Mouse (Mus musculus): ENCODE results near the gene Nanp. TPM values are rescaled to one million over a fixed set of nuclear protein-coding genes. Genes with fewer than 3 reads are reported as not detected.

Gene Nanp
- total and polyA plus RNA-seq, 3 experiments: 15.6 to 33.0 (median 30.8) TPM

DNA sequence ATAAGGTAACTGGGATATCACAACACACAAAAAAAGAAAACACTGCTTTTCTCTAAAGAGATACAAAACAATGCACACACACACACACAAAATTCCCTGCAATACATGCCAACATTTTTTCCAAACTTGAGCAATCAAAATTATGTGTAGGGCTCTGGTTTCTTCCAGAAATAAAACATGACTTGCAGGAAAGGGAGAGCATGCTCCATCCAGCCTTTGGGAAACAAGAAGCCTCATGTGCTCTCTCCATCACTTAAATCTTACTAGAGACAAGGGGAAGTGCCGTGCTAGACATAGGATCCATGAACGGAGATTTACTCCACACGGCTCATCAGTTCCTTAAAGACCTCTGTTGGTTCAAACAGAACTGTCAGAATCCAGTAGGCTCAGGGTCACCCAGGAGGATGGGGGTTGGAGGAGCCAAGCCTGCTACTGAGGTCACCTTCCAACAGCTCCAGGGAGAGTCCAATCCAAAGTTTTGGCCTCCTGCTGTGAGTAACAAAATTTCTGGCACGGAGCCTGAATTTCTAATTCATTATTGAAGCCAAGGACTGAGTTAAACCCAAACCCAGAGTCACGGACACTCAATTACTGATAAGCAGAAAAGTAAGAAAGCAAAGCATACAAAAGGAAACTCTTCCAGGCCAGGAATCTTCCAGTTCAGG, 32.8 kb downstream of the Nanp start:
- dilution Hi-C loops (cut with MboI; ENCODE audit: extremely low pct_ligation_motif_present, extremely low pct_unique_long_range_greater_than_20kb, low sequenced_read_pairs): no loop called here
- H3K36me3 ChIP-seq (replicated peaks in 1 of 2; ENCODE audit: control insufficient read depth in 1 of 2, insufficient read depth in 1 of 2, low read length in 1 of 2): no peaks in the 10 kb centered on the region
- peaks cover 25% of the 10 kb centered on the region for H3K27me3 ChIP-seq (replicated peaks)
- no peak for TF ChIP-seq MAFK (IDR thresholded peaks at IDR 0.05; ENCODE audit: insufficient replicate concordance, low read length)
- TF ChIP-seq UBTF (IDR thresholded peaks at IDR 0.05; ENCODE audit: low read depth, low read length): no peak
- TF ChIP-seq POLR2A (IDR thresholded peaks at IDR 0.05; ENCODE audit: low read depth, low read length): no peak
- TF ChIP-seq PAX5 (IDR thresholded peaks at IDR 0.05; ENCODE audit: low read length): no peak
- TF ChIP-seq RCOR1 (conservative IDR thresholded peaks at IDR 0.05; ENCODE audit: low read depth, low read length): no peak
- no peak for TF ChIP-seq ZKSCAN1 (IDR thresholded peaks at IDR 0.05; ENCODE audit: borderline replicate concordance, low read depth, low read length)
- no peak for TF ChIP-seq E2F4 (IDR thresholded peaks at IDR 0.05; ENCODE audit: insufficient replicate concordance, low read depth, low read length)
- no peak for TF ChIP-seq SIN3A (IDR thresholded peaks at IDR 0.05; ENCODE audit: low read length)
- no peak for TF ChIP-seq ZMIZ1 (IDR thresholded peaks at IDR 0.05; ENCODE audit: low read depth, low read length)
- no peak for TF ChIP-seq MXI1 (IDR thresholded peaks at IDR 0.05; ENCODE audit: low read depth, low read length)
- no peak for TF ChIP-seq NRF1 (IDR thresholded peaks at IDR 0.05; ENCODE audit: low read depth, low read length)
- TF ChIP-seq USF2 (conservative IDR thresholded peaks at IDR 0.05; ENCODE audit: low read depth, low read length): no peak
- in situ Hi-C loops (cut with MboI; ENCODE audit: low pct_ligation_motif_present, low pct_unique_long_range_greater_than_20kb, low sequenced_read_pairs): loop anchor here (25.0 kb wide), 2 partner anchors 169 to 444 kb away; partner anchors contain the start of gene Cst7
- no peak for DNase-seq (ENCODE audit: extremely low read depth)
- H3K4me2 ChIP-seq (ENCODE audit: insufficient read depth, low read depth, poor library complexity, severe bottlenecking): no peak overlapping the region
- no peak overlapping the region for H3K4me3 ChIP-seq (replicated peaks in 1 of 3; ENCODE audit: low read depth in 2 of 3, low read length in 2 of 3, poor library complexity in 1 of 3)
- no peaks in the 10 kb centered on the region for H3K9me3 ChIP-seq (replicated peaks; ENCODE audit: low read length)
- peaks cover 4 to 17% of the 10 kb centered on the region in 2 experiments; a peak in 3 of 4 replicates for H3K4me1 ChIP-seq (ENCODE audit: control insufficient read depth in 1 of 2, insufficient read depth in 2 of 2)
- H3K27ac ChIP-seq (ENCODE audit: insufficient read depth, low read depth): no peak overlapping the region
- no peak overlapping the region for H3K9ac ChIP-seq (ENCODE audit: insufficient read depth, low read depth)
- no peaks in the 10 kb centered on the region for H3K79me2 ChIP-seq (replicated peaks; ENCODE audit: control insufficient read depth, extremely low read depth, insufficient read depth, poor library complexity, severe bottlenecking)

DNA sequence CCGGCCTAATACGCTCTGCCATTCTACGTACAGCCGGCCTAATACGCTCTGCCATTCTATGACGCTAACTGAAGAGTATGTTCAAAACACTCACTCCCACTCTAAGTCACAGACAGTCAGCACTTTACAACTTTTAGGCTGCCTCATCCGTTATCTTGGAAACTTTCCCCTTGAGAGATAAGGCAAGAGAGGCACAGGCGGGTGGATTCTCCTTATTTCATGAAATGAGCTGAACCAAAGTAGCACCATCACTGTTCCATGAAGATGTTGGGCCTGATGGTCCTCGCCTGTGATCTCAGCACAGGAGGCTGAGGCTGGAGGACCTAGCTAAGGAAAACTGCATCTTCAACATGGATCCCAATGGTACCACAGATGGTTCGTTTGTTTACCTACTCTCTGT, 34.8 kb downstream of the Nanp start:
- H3K36me3 ChIP-seq (replicated peaks in 1 of 2; ENCODE audit: control insufficient read depth in 1 of 2, insufficient read depth in 1 of 2, low read length in 1 of 2): no peaks in the 10 kb centered on the region
- no peaks in the 10 kb centered on the region for H3K79me2 ChIP-seq (replicated peaks; ENCODE audit: control insufficient read depth, extremely low read depth, insufficient read depth, poor library complexity, severe bottlenecking)
- no peak overlapping the region for H3K4me3 ChIP-seq (replicated peaks in 1 of 3; ENCODE audit: low read depth in 2 of 3, low read length in 2 of 3, poor library complexity in 1 of 3)
- peaks cover 25% of the 10 kb centered on the region for H3K27me3 ChIP-seq (replicated peaks)
- H3K4me1 ChIP-seq (ENCODE audit: control insufficient read depth in 1 of 2, insufficient read depth in 2 of 2): peaks cover 6 to 22% of the 10 kb centered on the region in 2 experiments; a peak in 3 of 4 replicates
- DNase-seq (ENCODE audit: extremely low read depth): no peak
- H3K4me2 ChIP-seq (ENCODE audit: insufficient read depth, low read depth, poor library complexity, severe bottlenecking): no peak overlapping the region
- in situ Hi-C loops (cut with MboI; ENCODE audit: low pct_ligation_motif_present, low pct_unique_long_range_greater_than_20kb, low sequenced_read_pairs): loop anchor here (25.0 kb wide), 2 partner anchors 167 to 442 kb away; partner anchors contain the start of gene Cst7
- H3K9me3 ChIP-seq (replicated peaks; ENCODE audit: low read length): no peaks in the 10 kb centered on the region
- H3K9ac ChIP-seq (ENCODE audit: insufficient read depth, low read depth): no peak overlapping the region
- no peak overlapping the region for H3K27ac ChIP-seq (ENCODE audit: insufficient read depth, low read depth)
- dilution Hi-C loops (cut with MboI; ENCODE audit: extremely low pct_ligation_motif_present, extremely low pct_unique_long_range_greater_than_20kb, low sequenced_read_pairs): no loop called here
- no peak for TF ChIP-seq ETS1 (conservative IDR thresholded peaks at IDR 0.05; ENCODE audit: low read depth, low read length)
- no peak for TF ChIP-seq SMC3 (IDR thresholded peaks at IDR 0.05; ENCODE audit: low read depth, low read length)
- no peak for TF ChIP-seq ZKSCAN1 (IDR thresholded peaks at IDR 0.05; ENCODE audit: borderline replicate concordance, low read depth, low read length)
- no peak for TF ChIP-seq NRF1 (IDR thresholded peaks at IDR 0.05; ENCODE audit: low read depth, low read length)
- no peak for TF ChIP-seq CTCF (conservative IDR thresholded peaks at IDR 0.05 in 1 of 2, IDR thresholded peaks at IDR 0.05 in 1 of 2; ENCODE audit: low read depth in 2 of 2, low read length in 2 of 2)
- no peak for TF ChIP-seq JUN (IDR thresholded peaks at IDR 0.05; ENCODE audit: insufficient read depth, low read depth, low read length)
- no peak for TF ChIP-seq USF1 (IDR thresholded peaks at IDR 0.05; ENCODE audit: low read depth, low read length)
- no peak for TF ChIP-seq CHD1 (IDR thresholded peaks at IDR 0.05; ENCODE audit: low read depth, low read length)
- no peak for TF ChIP-seq ZNF384 (IDR thresholded peaks at IDR 0.05; ENCODE audit: low read depth, low read length)
- TF ChIP-seq MXI1 (IDR thresholded peaks at IDR 0.05; ENCODE audit: low read depth, low read length): no peak
- no peak for TF ChIP-seq PAX5 (IDR thresholded peaks at IDR 0.05; ENCODE audit: low read length)
- TF ChIP-seq TBP (conservative IDR thresholded peaks at IDR 0.05; ENCODE audit: low read depth, low read length): no peak
- no peak for TF ChIP-seq POLR2AphosphoS2 (IDR thresholded peaks at IDR 0.05; ENCODE audit: low read depth, low read length)
- no peak for TF ChIP-seq MAFK (IDR thresholded peaks at IDR 0.05; ENCODE audit: insufficient replicate concordance, low read length)
- TF ChIP-seq JUND (conservative IDR thresholded peaks at IDR 0.05; ENCODE audit: low read depth, low read length): no peak

All from CH12.LX (cell line).